Mouse (Mus musculus): ENCODE data around the gene Apoa2.

The Apoa2 gene

DNA sequence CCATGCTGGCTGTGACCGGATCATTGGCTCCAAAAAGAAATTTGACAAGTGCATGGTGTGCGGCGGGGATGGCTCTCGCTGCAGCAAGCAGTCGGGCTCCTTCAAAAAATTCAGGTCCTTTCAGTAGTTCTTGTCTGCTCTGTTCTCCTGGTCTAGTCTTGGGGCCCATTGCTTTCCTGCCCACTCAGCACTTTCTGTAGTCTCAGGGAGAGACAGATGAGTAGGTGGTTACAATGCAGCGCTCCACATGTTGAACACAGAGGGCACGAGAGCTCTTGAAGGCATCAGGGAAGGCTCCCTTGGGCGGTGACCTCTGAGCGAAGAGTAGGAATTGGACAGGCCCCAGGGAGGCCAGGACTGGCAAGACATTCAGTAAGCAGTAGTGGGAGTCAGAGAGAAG, 32.9 kb downstream of the Apoa2 start:
- in situ Hi-C loops (cut with MboI, MseI): no loop called here

DNA sequence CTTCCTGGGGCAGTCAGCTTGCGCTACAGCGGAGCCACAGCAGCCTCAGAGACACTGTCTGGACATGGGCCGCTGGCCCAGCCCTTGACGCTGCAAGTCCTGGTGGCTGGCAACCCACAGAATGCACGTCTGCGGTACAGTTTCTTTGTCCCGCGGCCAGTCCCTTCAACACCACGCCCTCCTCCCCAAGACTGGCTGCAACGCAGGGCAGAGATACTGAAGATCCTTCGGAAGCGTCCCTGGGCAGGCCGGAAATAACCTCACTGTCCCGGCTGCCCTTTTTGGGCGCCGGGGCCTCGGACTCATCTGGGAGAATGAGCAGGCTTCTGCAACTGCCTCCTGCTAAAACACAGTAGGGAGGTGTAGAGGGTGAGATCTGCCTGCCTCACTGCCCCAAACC, 34.1 kb downstream of the Apoa2 start:
- in situ Hi-C loops (cut with MboI, MseI): no loop called here

DNA sequence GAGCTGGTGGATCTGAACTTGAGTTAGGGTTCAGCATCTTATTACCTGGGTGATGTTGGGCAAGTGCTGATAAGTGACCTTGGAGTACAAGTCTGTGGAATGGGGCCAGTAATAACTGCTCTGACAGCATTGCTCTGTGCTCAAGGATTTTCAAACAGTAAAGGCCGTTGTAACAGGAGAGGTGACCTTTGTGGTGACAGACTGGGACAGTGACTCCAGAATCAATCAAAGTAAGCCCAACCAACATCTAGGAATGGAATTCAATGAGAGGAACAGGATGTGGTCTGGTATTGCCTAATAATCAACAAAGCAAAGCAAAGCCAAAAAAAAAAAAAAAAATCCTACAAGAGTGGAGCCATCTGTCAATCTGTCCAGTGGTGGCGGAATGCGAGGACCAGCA, 35.5 kb downstream of the Apoa2 start:
- in situ Hi-C loops (cut with MboI, MseI): loop anchor here (10.0 kb wide), 1 partner anchor 146 kb away; the partner anchor contains the start of gene Cfap126

DNA sequence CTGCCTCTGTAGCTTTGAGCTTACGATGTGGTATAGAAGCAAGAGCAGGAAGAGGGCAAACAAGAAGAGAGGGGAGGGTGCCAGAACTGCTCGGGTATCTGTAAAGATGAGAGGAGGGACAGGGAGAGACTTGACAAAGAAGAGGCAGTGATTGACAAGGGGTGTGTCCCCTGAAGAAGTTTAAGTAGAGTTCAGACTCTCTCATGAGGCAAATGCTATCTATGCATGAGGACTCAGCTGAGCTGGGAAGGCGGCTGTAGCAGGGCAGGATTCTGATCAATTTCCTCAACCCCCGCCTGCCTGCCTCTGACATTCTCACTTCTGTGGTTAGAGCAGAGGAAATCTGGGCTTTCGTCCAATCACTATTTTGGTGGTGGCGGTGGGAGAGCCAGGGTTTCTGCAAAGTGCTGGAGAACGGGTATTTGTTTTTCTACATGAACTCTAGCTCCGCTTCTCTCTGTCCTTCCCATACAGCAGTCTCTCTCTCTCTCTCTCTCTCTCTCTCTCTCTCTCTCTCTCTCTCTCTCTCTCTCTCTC, 37.8 kb downstream of the Apoa2 start:
- in situ Hi-C loops (cut with MboI, MseI): loop anchor here (10.0 kb wide), 1 partner anchor 148 kb away; the partner anchor contains the start of gene Cfap126

DNA sequence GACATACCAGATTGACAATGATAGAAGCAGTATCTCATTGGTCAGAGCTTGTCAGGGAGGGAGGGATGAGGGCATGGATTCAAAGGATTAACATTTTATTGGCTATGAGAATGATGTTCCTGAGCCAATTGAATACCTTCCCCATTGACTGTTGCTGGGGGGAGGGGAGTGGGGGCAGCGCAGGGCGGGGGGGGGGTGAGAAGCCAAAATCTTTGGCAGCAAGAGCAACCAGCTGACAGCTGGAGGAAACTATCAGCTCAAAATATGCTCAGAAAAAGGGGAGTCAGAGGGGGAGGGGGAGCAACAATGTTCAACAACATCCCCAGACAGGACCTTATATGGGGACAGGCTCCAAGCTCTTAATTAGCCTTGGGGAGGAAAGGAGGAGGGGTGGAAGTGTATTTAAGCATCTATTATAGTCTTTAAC, 38.3 kb downstream of the Apoa2 start:
- in situ Hi-C loops (cut with MboI, MseI): loop anchor here (10.0 kb wide), 1 partner anchor 148 kb away; the partner anchor contains the start of gene Cfap126

DNA sequence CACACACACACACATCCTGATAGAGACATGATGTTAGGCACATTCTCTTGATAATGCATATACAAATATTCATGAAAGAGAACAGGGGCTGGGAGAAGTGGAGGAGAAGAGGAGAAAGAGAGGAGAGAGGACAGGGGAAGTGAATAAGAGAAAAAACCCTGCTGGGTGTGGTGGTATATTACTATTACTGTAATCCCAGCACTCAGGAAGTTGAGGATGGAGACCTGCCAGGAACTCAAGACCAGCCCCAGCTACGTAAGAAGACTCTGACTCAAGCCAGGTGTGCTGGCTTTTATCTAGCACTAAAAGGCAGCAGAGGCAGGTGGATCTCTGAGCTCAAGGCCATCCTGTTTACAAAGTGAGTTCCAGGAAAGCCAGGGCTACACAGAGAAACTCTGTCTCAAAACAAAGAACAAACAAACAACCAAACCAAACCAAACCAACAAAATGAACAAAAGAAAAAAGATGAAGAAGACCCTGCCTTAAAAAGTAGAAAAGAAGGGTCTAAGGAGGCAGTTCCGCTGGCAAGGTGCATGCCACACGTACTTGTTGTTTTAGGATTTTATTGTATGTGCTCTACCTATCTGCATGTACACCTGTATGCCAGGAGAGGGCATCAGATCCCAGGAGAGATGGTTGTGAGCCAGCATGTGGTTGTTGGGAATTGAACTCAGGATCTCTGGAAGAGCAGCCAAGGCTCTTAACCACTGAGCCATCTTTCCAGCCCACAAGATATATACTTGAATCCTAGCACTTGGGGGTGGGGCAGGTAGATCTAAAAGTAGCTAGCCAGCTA, 39.0 kb downstream of the Apoa2 start:
- in situ Hi-C loops (cut with MboI, MseI): loop anchor here (10.0 kb wide), 1 partner anchor 149 kb away; the partner anchor contains the start of gene Cfap126

DNA sequence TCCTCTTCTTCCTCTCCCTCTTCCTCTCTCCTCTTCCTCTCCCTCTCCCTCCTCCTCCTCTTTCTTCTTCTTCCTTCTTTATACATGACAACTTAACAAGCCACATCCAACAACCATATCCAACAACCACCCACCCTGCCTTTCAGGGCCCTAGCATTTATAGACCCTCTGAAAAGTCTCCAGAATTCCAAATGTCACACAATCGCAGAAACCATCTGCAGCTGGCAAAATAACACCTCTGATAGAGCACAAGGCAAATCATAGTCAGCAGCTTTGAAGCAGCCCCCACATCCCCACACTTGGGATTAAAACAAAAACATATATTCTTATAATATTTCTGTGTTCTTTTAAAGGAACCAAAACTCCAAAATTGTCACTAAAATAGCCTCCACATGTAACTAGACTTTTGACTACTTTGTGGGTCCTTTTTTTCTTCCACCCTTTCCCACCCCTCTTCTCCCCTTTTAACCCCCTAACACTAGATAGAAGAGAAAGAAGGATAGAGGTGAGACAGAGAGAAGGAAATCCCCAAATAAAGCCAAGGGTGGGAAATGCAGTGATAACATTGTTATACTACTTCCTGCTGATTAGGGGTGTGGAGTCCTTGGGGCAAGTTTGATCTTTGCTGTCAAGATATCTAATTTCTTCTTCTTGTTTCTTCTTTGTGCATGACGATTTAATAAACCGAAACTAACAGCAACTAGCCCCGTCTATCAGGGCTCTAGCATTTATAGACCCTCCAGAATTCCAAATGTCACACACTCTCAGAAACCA, 41.3 kb downstream of the Apoa2 start:
- in situ Hi-C loops (cut with MboI, MseI): loop anchor here (10.0 kb wide), 1 partner anchor 151 kb away; the partner anchor contains the start of gene Cfap126

DNA sequence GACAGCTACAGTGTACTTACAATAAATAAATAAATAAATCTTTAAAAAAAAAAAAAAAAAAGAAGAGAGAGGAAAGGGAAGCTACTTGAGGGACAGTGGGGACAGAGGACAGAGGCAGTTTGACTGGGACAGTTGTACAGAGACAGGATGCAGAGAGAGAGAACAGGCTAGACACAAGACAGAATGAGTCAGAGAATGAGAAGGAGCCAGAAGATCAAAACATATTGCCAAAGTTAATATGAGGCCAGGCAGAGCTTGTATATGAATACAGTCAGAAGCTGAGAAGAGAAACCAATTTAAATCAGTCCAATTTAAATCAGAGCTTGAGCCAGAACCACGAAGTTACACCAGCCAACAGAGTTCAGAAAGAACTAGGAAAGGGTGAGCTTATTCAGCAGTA, 43.5 kb downstream of the Apoa2 start:
- in situ Hi-C loops (cut with MboI, MseI): loop anchor here (10.0 kb wide), 1 partner anchor 154 kb away; the partner anchor contains the start of gene Cfap126

DNA sequence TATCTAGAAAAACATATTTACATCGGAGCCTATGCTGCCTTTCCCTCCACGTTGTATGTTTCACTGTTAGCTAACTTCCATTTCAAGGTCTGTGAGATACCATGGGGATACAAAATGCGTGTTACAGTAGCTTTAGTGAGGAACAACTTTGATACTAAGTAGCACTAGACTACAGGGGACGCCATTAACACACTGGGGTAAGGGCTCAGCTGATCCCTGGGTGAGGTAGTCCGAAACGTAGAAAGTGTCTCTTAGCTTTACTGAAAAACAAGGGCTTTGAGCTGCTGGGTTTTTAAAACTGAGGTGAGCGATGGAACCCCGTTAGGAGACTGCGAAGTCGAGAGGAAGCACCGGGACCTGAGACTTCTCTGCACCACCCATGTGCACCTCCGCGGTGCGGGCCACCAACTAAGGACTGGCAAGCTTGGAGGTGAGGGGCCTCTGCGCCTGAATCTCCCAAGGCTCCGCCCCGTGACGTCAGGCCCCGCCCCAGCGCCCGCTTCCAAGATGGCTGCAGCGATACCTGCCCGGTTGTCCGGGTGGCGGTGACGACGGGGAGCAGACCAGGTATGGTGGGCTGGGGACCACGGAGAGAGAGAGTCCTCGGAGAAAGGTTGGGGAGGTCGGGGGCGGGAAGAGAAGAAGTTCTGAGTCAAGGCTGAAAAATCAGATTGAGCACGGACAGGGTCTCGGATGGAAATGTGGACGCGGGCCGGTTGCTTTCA, 45.2 kb downstream of the Apoa2 start, which contains the start of gene B4galt3:
Gene B4galt3 (plus strand): TSS at position 481 of the 725 bp plus-strand sequence.
- in situ Hi-C loops (cut with MboI, MseI): loop anchor here (10.0 kb wide), 1 partner anchor 155 kb away; the partner anchor contains the start of gene Cfap126

DNA sequence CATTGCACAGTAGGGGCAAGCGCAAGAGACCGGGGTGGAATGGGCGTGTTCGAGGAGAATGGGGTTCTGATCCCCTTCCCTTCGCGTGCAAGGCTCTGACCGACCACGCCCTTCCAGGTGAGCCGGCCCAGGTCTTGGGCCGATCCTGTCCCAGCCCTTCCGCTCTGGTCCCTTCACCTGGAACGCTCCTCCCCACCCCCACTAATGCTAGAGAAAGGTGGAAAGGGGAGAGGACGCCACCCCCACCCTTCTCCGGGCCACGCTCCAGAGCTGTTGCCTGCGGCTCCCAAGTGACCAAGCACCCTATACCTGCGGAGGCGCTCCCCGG, 45.7 kb downstream of the Apoa2 start:
- in situ Hi-C loops (cut with MboI, MseI): no loop called here

DNA sequence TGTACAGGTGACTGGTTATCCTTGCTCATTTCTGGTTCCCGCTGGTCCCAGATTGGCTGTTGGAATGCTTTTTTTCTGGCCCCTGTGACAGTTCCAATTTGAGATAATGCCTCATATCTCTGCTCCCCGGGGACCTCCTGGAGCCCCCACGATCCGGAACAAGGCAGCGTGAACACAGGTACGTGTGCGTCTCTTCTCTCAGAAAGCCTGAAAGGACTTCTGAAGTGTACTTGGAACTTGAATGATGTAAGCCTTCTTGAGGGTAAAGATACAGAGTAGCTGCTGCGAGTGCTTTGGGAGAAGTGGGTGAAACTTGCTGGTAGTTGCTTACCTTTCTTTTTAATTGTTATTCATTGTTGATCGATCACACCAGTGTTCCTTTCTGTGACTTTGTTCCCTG, 46.3 kb downstream of the Apoa2 start:
- in situ Hi-C loops (cut with MboI, MseI): no loop called here

DNA sequence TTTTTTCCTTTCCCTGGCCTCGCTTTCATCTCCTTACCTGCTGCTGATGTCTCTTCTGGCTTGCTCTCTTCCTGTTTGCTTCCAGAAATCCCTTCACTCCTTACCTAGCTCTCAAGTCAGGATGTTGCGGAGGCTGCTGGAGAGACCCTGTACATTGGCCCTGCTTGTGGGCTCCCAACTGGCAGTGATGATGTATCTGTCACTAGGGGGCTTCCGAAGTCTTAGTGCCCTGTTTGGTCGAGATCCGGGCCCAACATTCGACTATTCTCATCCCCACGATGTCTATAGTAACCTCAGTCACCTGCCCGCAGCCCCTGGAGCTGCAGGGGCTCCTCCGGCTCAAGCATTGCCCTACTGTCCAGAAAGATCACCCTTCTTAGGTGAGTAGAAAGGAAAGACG, 46.8 kb downstream of the Apoa2 start:
- in situ Hi-C loops (cut with MboI, MseI): no loop called here

DNA sequence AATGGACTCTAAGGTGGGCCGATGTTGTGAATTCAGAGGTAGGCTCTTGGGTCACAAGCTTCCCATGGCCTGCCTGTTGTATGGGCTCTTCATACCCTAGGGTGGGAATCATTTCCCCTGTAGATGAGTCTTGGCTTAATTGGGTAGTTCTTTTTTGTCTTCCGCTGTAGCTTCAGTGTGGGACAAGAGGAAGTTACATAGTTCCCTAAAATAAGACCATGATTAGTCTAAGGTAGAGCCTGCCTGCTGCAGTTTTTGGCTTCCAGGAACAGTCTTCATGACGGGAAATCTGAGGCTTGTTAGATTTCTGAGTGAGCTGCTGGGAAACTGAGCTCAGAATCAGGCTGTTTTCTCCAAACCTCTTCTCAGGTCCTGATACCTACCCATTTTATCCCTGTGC, 47.2 kb downstream of the Apoa2 start:
- in situ Hi-C loops (cut with MboI, MseI): no loop called here

DNA sequence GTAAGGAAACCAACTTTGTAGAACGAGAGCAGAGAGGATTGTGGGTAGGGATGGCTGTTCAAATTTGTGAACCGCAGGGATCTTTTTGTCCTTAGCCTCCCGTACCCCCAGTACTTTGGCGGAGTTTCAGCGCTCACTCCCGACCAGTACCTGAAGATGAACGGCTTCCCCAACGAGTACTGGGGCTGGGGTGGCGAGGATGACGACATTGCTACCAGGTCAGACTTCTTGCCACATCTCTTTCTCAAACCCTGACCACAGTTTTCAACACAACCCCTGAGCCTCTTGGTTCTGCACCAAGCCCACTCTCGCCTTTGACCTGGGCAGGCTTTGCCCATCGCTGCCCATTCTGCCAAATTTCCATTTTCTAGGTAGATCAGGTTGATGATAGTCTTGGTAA, 49.3 kb downstream of the Apoa2 start:
- in situ Hi-C loops (cut with MboI, MseI): no loop called here

DNA sequence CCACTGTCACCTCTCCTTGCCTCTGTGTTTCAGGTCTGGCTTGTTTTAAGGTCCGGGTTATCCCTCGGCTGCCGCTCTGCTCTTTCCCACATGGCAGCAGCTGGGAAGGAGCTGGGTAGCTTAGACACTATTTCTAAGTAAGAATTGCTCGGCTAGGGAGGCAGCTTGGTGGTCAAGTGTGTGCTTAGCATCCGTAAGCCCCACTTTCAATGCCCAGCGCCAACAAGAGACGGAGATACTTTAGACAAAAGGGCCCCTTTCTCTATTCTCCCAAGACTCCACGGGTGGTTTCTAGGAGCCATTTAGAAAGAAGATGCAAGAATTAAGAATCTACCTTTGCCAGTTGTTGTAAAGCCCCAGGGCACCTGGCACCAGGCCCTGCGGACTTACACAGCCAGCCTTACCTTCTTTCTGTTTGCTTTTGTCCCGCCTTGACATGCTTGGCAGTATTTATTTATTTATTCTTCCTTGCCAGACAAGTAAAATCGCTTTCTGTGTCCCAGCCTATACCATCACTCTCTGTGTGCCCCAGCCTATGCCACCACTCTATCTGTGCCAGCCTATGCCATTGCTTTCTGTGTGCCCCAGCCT, 50.4 kb downstream of the Apoa2 start:
- in situ Hi-C loops (cut with MboI, MseI): no loop called here
